Mouse (Mus musculus) kidney, adult 2 months (tissue): Measurements from ENCODE around the gene Pomgnt1. TPM values are rescaled to one million over a fixed set of nuclear protein-coding genes. Genes with fewer than 3 reads are reported as not detected.

Experiments used
- DNase-seq: peaks from one replicate; pipeline ENCODE4 v3.0.0; 2021
- H3K27ac ChIP-seq: fragments of 200-500 bp; 2 replicates; pipeline ENCODE4 v1.5.1; 2012; ENCODE audit warnings: low read depth, low read length, control low read depth, inconsistent platforms; ENCODE audit not compliant: insufficient read depth
- H3K27me3 ChIP-seq: fragments of 200-500 bp; replicated peaks from 2 replicates; pipeline ENCODE4 v1.6.1; 2012; ENCODE audit warnings: mild to moderate bottlenecking, moderate library complexity, low read length, inconsistent platforms; ENCODE audit not compliant: control insufficient read depth, insufficient read depth
- H3K36me3 ChIP-seq: fragments of 200-500 bp; 2 replicates; pipeline ENCODE4 v1.6.1; 2012; ENCODE audit warnings: mild to moderate bottlenecking, moderate library complexity, low read length, inconsistent platforms; ENCODE audit not compliant: control insufficient read depth, insufficient read depth
- H3K4me1 ChIP-seq: fragments of 200-500 bp; 2 replicates; pipeline ENCODE4 v1.6.1; 2011; ENCODE audit warnings: low read length; ENCODE audit not compliant: control insufficient read depth, insufficient read depth
- H3K4me3 ChIP-seq: fragments of 200-500 bp; 2 replicates; pipeline ENCODE4 v1.5.1; 2011; ENCODE audit warnings: mild to moderate bottlenecking, low read depth, low read length, control low read depth; ENCODE audit not compliant: insufficient read depth
- CTCF ChIP-seq: fragments of 200-500 bp; conservative IDR thresholded peaks from 2 replicates; pipeline ENCODE4 v1.5.1; 2011; ENCODE audit warnings: low read depth, mild to moderate bottlenecking, control low read depth, low read length, moderate library complexity, mixed read lengths; ENCODE audit not compliant: insufficient read depth, insufficient read length
- POLR2A ChIP-seq: fragments of 200-500 bp; IDR thresholded peaks from one replicate; pipeline ENCODE4 v1.6.1; 2011; ENCODE audit warnings: low read depth, low read length, control low read depth
- WGBS: fragments of 180-500 bp; shearing (Covaris S2); methylation state at CpG from one replicate; pipeline ENCODE4 v1.1.7; 2018; 5-methylcytosine and 5-hydroxymethylcytosine counted together
- polyA plus RNA-seq: library from polyadenylated mRNA; depleted of rRNA; stranded (reverse); fragments of >200 nt; gene quantifications from 2 replicates; pipeline ENCODE4 v1.2.3, GENCODE M21; 2012

Pomgnt1 gene
- polyA plus RNA-seq, 1 experiment, result 46.0 TPM

DNA sequence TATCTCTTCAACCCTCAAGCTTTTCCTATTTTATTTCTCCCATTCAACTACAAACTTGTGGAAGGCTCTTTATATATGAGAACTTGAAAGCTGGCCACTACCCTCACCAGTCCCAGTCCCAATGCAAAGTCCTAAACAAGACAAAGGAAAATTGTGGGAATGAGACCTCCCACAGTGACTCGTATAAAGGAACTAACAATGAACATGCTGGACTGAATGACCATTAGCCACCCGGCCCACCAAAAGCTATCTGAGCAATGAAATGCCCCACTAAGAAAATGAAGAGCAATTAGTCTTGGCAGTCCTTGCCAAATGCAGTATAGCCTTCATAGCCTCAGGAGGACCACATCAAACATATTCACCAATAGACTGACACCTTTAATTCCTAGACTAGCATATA, 12.2 kb upstream of the Pomgnt1 start:
- Histone ChIP-seq H3K27ac (no peak overlapping the region), H3K36me3 (no peaks in the 10 kb centered on the region), H3K4me3 (no peak overlapping the region), H3K27me3 (no peaks in the 10 kb centered on the region), H3K4me1 (no peaks in the 10 kb centered on the region)
- 85% methylated on average over 2 of the region's 2 CpGs for WGBS
- TF ChIP-seq POLR2A, result no peak
- TF ChIP-seq CTCF, result no peak
- DNase-seq, result no peak

DNA sequence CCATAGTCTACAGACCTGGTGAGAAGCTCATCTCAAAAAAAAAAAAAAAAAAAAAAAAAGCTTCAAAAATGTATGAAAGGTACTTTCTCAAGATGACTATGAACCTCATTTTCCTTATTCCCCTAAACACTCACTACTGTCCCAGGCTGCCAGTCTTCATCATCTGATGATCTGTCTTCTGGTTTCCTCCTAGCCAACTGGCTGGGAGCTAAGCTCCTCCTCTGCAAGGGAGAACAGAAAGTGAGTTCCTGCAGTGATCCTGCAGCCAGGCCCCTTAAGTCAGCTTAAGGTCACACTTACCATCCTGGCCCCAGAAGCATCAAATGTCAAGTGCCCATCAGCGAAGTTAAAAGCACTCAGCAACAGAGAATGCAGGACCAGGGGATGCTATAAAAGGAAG, 878 bp upstream of the Pomgnt1 start:
- Histone ChIP-seq H3K36me3 (no peaks in the 10 kb centered on the region), H3K27ac (no peak overlapping the region), H3K27me3 (no peaks in the 10 kb centered on the region), H3K4me1 (no peaks in the 10 kb centered on the region), H3K4me3 (no peak overlapping the region)
- DNase-seq, result no peak
- 5% methylated on average over 1 of the region's 1 CpGs for WGBS
- TF ChIP-seq POLR2A, result no peak
- no peak for TF ChIP-seq CTCF

DNA sequence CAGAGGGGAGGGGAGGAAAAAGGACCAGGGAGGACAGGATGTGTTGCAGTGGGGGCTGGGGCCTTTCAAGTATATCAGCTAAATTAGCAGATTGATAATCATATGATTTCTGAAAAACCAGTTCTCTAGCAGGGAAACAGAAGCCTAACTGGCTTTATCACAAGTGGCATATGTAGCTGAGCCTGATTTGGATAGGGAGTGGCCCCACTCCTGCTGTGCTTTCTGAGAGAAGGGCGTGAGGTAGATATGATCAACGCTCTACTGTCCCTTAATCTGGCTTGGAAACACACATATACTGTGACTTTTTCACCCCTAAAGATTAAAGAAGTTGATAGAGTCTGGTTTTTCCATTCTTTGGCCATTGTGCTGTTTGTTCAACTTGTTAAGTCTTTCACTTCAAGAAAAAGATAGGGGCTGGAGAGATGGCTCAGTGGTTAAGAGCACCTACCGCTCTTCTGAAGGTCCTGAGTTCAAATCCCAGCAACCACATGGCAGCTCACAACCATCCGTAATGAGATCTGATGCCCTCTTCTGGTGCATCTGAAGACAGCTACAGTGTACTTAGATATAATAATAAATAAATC, 2.3 kb downstream of the Pomgnt1 start:
- Histone ChIP-seq H3K27me3 (no peaks in the 10 kb centered on the region), H3K4me1 (no peaks in the 10 kb centered on the region), H3K27ac (no peak overlapping the region), H3K36me3 (no peaks in the 10 kb centered on the region), H3K4me3 (no peak overlapping the region)
- no peak for TF ChIP-seq CTCF
- TF ChIP-seq POLR2A, result no peak
- no peak for DNase-seq
- 96% methylated on average over 4 of the region's 4 CpGs for WGBS

DNA sequence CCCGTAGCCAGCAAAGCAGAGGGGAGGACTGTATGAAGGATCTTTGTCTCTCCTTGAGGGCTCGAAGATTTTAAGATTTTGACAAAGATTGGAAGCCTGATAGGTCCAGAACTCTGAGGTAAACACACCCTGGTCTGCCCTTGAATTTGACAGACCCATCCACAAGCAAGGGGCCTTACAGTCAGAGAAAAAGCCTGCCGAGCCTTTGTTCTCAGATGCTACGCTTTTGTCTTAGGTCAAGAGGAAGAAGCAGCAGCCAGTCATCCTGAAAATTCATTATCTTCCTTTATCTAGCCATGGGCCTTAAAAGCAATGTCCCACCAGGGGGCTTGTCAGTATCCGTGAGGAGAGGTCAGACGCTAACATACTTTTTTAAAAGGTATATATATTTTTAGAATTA, 4.3 kb downstream of the Pomgnt1 start:
- DNase-seq, result no peak
- TF ChIP-seq POLR2A (no peak), CTCF (no peak)
- H3K36me3 ChIP-seq, result no peaks in the 10 kb centered on the region
- H3K27me3 ChIP-seq, result no peaks in the 10 kb centered on the region
- WGBS, result 86% methylated on average over 6 of the region's 6 CpGs
- H3K27ac ChIP-seq, result no peak overlapping the region
- no peak overlapping the region for H3K4me3 ChIP-seq
- no peaks in the 10 kb centered on the region for H3K4me1 ChIP-seq

DNA sequence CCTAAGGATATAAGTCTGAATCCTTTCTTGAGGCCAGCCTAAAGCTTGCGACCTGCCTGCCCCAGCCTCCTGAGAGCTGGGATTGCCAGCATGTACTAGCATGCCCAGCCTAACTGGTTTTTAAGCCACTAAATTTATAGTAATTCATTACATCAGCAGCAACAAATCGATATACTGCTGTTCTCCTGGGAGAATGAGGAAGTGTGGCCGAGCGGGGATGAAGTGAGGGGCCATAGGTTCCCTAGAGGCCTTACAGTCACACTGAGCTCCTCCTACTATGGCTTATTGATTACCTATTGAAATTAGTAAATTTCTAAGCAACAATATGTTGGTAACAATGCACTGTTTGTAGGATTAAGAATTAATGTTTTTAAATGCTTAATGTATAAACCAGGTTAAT, 9.5 kb downstream of the Pomgnt1 start:
- Histone ChIP-seq H3K36me3 (no peaks in the 10 kb centered on the region), H3K4me1 (no peaks in the 10 kb centered on the region), H3K27me3 (no peaks in the 10 kb centered on the region), H3K4me3 (no peak overlapping the region), H3K27ac (no peak overlapping the region)
- TF ChIP-seq POLR2A (no peak), CTCF (no peak)
- WGBS, result 67% methylated on average over 4 of the region's 4 CpGs
- no peak for DNase-seq

DNA sequence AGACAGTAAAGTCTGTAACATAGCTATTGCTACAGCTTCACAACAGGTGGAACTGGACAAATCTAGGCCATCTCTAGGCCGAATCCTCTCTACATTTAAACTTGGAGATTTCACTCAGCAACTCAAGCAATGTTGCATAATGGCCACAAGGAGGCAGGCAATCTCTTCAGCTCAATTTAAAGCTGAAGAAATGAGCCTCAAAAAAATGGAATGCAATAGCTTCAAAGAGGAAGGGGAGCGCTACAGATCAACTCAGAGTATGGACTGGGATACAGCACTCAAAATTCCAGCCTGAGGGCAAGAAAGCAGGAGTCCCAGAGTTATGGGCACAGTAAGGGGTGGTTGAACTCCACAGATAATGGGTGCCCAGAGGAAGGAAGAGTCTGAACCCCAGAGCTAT, 11.3 kb downstream of the Pomgnt1 start:
- Histone ChIP-seq H3K36me3 (no peaks in the 10 kb centered on the region), H3K27me3 (no peaks in the 10 kb centered on the region), H3K4me1 (no peaks in the 10 kb centered on the region), H3K27ac (no peak overlapping the region), H3K4me3 (no peak overlapping the region)
- peak; percentile 30 for DNase-seq
- no peak for TF ChIP-seq POLR2A
- TF ChIP-seq CTCF, result 0 out of 2 replicates have a peak, but pooled peaks have one; percentile 25
- 23% methylated on average over 2 of the region's 2 CpGs for WGBS

DNA sequence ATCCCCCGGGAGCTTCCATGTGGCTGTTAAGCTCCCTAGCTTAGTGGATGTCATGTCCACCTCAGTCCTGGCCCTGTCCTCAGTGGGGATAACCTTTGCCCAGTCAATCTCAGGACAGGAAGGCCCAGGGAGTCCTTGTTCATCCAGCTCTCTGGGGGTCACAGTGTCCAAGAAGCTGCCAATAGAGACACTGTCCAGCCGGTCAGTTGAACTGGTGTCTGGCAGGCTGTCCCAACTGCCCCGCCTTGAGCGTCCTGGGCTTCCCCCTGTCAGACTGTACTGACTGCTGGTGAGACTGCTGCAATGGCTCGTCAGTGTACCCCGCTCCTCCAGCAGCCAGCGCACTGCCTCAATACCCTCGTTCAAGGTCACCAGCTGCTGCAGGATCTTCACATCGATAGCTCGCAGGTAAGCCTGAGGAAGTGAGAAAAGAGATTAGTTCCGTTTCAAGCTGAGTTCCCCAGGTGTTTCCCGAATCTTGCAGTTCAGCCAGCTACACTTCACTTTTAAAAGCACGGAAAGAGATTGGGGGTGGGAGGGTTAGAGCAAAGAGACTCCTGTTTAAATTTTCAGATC, 13.9 kb downstream of the Pomgnt1 start:
- no peak for DNase-seq
- Histone ChIP-seq H3K36me3 (no peaks in the 10 kb centered on the region), H3K4me1 (no peaks in the 10 kb centered on the region), H3K27ac (no peak overlapping the region), H3K27me3 (no peaks in the 10 kb centered on the region), H3K4me3 (no peak overlapping the region)
- TF ChIP-seq CTCF, result no peak
- TF ChIP-seq POLR2A, result no peak
- WGBS, result 60% methylated on average over 13 of the region's 13 CpGs
